8 mouse cellular contexts compared by ENCODE assay signal in the genomic region with DNA sequence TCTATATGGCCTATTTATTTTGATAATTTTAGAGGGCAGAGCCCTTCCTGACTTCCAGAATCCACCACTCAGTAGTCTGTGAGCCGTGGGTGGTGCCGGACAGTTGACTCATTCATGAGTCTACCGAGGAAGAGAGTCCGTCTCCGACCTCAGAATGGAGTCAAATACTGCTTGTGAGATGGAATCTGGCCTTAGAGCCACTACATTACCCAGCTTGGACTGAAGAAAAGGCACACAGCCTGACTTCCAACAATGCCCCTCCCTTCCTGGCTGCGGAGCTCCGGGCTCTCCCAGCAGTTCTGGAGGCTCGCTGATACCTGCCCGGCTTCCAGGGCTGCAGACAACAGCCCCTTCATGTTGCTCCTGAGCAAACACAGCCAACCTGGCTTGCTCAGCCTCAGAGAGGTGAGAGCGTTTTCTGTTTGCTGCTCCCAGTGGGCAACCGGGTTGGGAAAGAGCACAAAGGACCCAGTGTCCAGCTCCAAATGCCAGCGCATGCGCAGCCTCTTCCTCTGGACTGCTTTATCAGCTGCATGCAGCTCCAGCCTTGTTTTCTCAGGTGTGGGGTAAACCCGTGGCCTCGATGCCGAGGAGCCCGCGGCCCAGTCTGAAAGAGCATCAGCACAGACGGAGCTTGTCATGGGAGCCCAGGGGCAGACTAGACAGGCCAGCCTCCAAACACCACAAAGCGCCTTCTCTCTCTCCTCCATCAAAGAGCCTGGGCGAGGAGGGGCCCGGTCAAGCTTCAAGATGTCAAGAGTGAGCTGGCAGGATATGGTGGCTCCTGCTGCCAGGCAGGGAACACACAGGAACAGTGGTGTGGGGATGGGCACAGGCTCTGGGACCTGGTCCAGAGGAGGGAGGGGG. TPM values are rescaled to one million over a fixed set of nuclear protein-coding genes. Genes with fewer than 3 reads are reported as not detected.
DNase-seq lines count a peak whose midpoint lies in the region; ATAC-seq and TF ChIP-seq lines count a peak whose summit lies in the region.

No protein-coding gene starts in this region.

- peak overlapping the region; percentile 22; the same call in 1 of the 2 replicates for H3K4me3 ChIP-seq in forebrain, embryonic 10.5 days
- no peak overlapping the region for H3K4me3 ChIP-seq in forebrain, embryonic 13.5 days
- H3K4me3 ChIP-seq in embryonic facial prominence, embryonic 15.5 days (replicated peaks), result 0 out of 2 replicates have a peak overlapping the region, but pooled peaks have one; percentile 0
- H3K4me3 ChIP-seq in liver, embryonic 14.5 days (ENCODE audit: insufficient read depth in 1 of 2, low read depth in 2 of 2, low read length in 2 of 2), result no peak overlapping the region
- no peak overlapping the region for H3K4me3 ChIP-seq in olfactory bulb, adult 2 months (ENCODE audit: insufficient read depth, low read depth, low read length)

- H3K27ac ChIP-seq in forebrain, embryonic 10.5 days, result peak overlapping the region; percentile 83
- H3K27ac ChIP-seq in forebrain, embryonic 13.5 days, result no peak overlapping the region
- H3K27ac ChIP-seq in embryonic facial prominence, embryonic 15.5 days (replicated peaks), result peak overlapping the region; percentile 65
- H3K27ac ChIP-seq in liver, embryonic 14.5 days, result no peak overlapping the region
- H3K27ac ChIP-seq in olfactory bulb, adult 2 months (ENCODE audit: insufficient read depth, low read depth, low read length), result 0 out of 2 replicates have a peak overlapping the region, but pooled peaks have one; percentile 7

- no peaks in the 10 kb centered on the region for H3K27me3 ChIP-seq in forebrain, embryonic 10.5 days (ENCODE audit: poor library complexity, severe bottlenecking)
- H3K27me3 ChIP-seq in forebrain, embryonic 13.5 days, result no peaks in the 10 kb centered on the region
- no peaks in the 10 kb centered on the region for H3K27me3 ChIP-seq in embryonic facial prominence, embryonic 15.5 days
- H3K27me3 ChIP-seq in liver, embryonic 14.5 days (ENCODE audit: control insufficient read depth, insufficient read depth, low read length), result no peaks in the 10 kb centered on the region

- intact Hi-C loops in heart, postnatal 36 days (cut with DNase I), result no loop called here

- no peaks in the 10 kb centered on the region for H3K36me3 ChIP-seq in forebrain, embryonic 10.5 days (replicated peaks)
- H3K36me3 ChIP-seq in forebrain, embryonic 13.5 days (ENCODE audit: poor library complexity, severe bottlenecking), result no peaks in the 10 kb centered on the region
- no peaks in the 10 kb centered on the region for H3K36me3 ChIP-seq in embryonic facial prominence, embryonic 15.5 days
- H3K36me3 ChIP-seq in liver, embryonic 14.5 days (replicated peaks; ENCODE audit: control insufficient read depth, insufficient read depth, low read depth), result no peaks in the 10 kb centered on the region

- H3K4me2 ChIP-seq in forebrain, embryonic 13.5 days, result no peak overlapping the region
- peak overlapping the region; percentile 32 for H3K4me2 ChIP-seq in embryonic facial prominence, embryonic 15.5 days (replicated peaks)
- peak overlapping the region; percentile 28; the same call in 1 of the 2 replicates for H3K4me2 ChIP-seq in liver, embryonic 14.5 days (ENCODE audit: low read depth)

- ATAC-seq in forebrain, embryonic 13.5 days, result no peak
- 0 out of 2 replicates have a peak, but pooled peaks have one; percentile 6 for ATAC-seq in embryonic facial prominence, embryonic 15.5 days (ENCODE audit: insufficient number of reproducible peaks, low FRiP score, low TSS enrichment, low read depth)
- no peak for ATAC-seq in liver, embryonic 14.5 days (ENCODE audit: insufficient read depth)
- ATAC-seq in CD4-positive, CD25-positive, alpha-beta regulatory T cell, adult 4 months, result no peak

- H3K9me3 ChIP-seq in forebrain, embryonic 10.5 days, result peaks cover 4% of the 10 kb centered on the region; the same call in 1 of the 2 replicates
- H3K9me3 ChIP-seq in forebrain, embryonic 13.5 days (replicated peaks), result 0 out of 2 replicates have a peak, but pooled peaks cover 4% of the 10 kb centered on the region
- no peaks in the 10 kb centered on the region for H3K9me3 ChIP-seq in embryonic facial prominence, embryonic 15.5 days (replicated peaks)
- H3K9me3 ChIP-seq in liver, embryonic 14.5 days (ENCODE audit: control insufficient read depth, low read length), result peaks cover 2% of the 10 kb centered on the region; the same call in 1 of the 2 replicates

- H3K4me1 ChIP-seq in forebrain, embryonic 10.5 days, result peaks cover 41% of the 10 kb centered on the region
- peaks cover 19% of the 10 kb centered on the region for H3K4me1 ChIP-seq in forebrain, embryonic 13.5 days
- H3K4me1 ChIP-seq in embryonic facial prominence, embryonic 15.5 days, result peaks cover 41% of the 10 kb centered on the region
- H3K4me1 ChIP-seq in liver, embryonic 14.5 days (replicated peaks; ENCODE audit: control insufficient read depth in 2 of 2, insufficient read depth in 2 of 2, low read length in 1 of 2), result no peaks in the 10 kb centered on the region
- peaks cover 24% of the 10 kb centered on the region for H3K4me1 ChIP-seq in olfactory bulb, adult 2 months (ENCODE audit: control insufficient read depth, insufficient read depth, low read length)

- no peak for TF ChIP-seq CTCF in liver, embryonic 14.5 days (IDR thresholded peaks at IDR 0.05; ENCODE audit: low read depth)
- TF ChIP-seq CTCF in olfactory bulb, adult 2 months (IDR thresholded peaks at IDR 0.05; ENCODE audit: insufficient read depth, low read depth, low read length), result no peak

- WGBS in forebrain, embryonic 10.5 days, result 64% methylated on average over 22 of the region's 22 CpGs
- 73% methylated on average over 22 of the region's 22 CpGs for WGBS in forebrain, embryonic 13.5 days
- WGBS in embryonic facial prominence, embryonic 15.5 days, result 26% methylated on average over 22 of the region's 22 CpGs
- 24% methylated on average over 22 of the region's 22 CpGs for WGBS in large intestine, adult 2 months
- WGBS in liver, embryonic 14.5 days (ENCODE audit: insufficient replicate concordance), result 48% methylated on average over 22 of the region's 22 CpGs
- WGBS in olfactory bulb, adult 2 months, result 42% methylated on average over 22 of the region's 22 CpGs

- TF ChIP-seq EP300 in liver, embryonic 14.5 days (IDR thresholded peaks at IDR 0.05; ENCODE audit: low read depth), result no peak

- TF ChIP-seq POLR2A in olfactory bulb, adult 2 months (IDR thresholded peaks at IDR 0.05; ENCODE audit: insufficient read depth, low read depth, low read length), result 0 out of 2 replicates have a peak, but pooled peaks have one; percentile 12

- no peak overlapping the region; the same call in 1 of the 2 replicates for H3K9ac ChIP-seq in forebrain, embryonic 13.5 days
- no peak overlapping the region for H3K9ac ChIP-seq in embryonic facial prominence, embryonic 15.5 days
- no peak overlapping the region for H3K9ac ChIP-seq in liver, embryonic 14.5 days (replicated peaks)

- DNase-seq in forebrain, embryonic 10.5 days (ENCODE audit: extremely low spot score, low spot score), result peak; percentile 51
- peak; percentile 36 to 47 for DNase-seq in heart, postnatal 36 days
- DNase-seq in large intestine, adult 2 months (ENCODE audit: low read depth, low spot score), result peak; percentile 29
- DNase-seq in liver, embryonic 14.5 days (ENCODE audit: low read depth in 3 of 3, low spot score in 3 of 3), result no peak

RNA-seq across cellular contexts. Expression of a gene that starts 39.0 kb away (rescaled TPM):
- 3.4 and 4.3 TPM in 2 replicates for polyA plus RNA-seq in forebrain, embryonic 10.5 days (2016; fragmentation: Nextera tagmentation; extraction: Ambion mirVana)
- polyA plus RNA-seq in forebrain, embryonic 13.5 days (2015; fragmentation: Nextera tagmentation; extraction: Ambion mirVana), result 2.7 and 3.5 TPM in 2 replicates
- 22.1 and 24.0 TPM in 2 replicates for polyA plus RNA-seq in embryonic facial prominence, embryonic 15.5 days (2015; fragmentation: Nextera tagmentation; extraction: Ambion mirVana)
- total RNA-seq in heart, postnatal 36 days (2021), result under 1 TPM in 1 of 2 experiments, not detected in 1; 0.47 TPM
- polyA plus RNA-seq in large intestine, adult 2 months (2012; rRNA removed), result 1.2 and 1.4 TPM in 2 replicates
- 0.38 TPM in 2 replicates for polyA plus RNA-seq in liver, embryonic 14.5 days (2012; rRNA removed)
- polyA plus RNA-seq in liver, embryonic 14.5 days (2014; fragmentation: Nextera tagmentation; extraction: Ambion mirVana), result 0.15 and 0.32 TPM in 2 replicates
- not detected in 2 replicates for polyA plus RNA-seq in olfactory bulb, adult 2 months (2012; ENCODE audit: insufficient read depth, insufficient read length, low replicate concordance, missing spikeins)
- not detected for polyA plus RNA-seq in CD4-positive, CD25-positive, alpha-beta regulatory T cell, adult 4 months (2017; shearing (Covaris generic))

Comparison
In these comparisons a context has a peak if more than half of its experiments do, and no peak if none do; other contexts are left out.
1. H3K27ac ChIP-seq: peak in forebrain, embryonic 10.5 days (single experiment), embryonic facial prominence, embryonic 15.5 days (single experiment) and olfactory bulb, adult 2 months (single experiment); none in forebrain, embryonic 13.5 days (single experiment) and liver, embryonic 14.5 days (single experiment).
2. H3K4me3 ChIP-seq: peak in forebrain, embryonic 10.5 days (single experiment) and embryonic facial prominence, embryonic 15.5 days (single experiment); none in forebrain, embryonic 13.5 days (single experiment), liver, embryonic 14.5 days (0 of 2) and olfactory bulb, adult 2 months (single experiment).
3. DNase-seq: peak in forebrain, embryonic 10.5 days (single experiment), heart, postnatal 36 days (2 of 2) and large intestine, adult 2 months (single experiment); none in liver, embryonic 14.5 days (0 of 3).